Mouse (Mus musculus) mature B cell (primary cell): ENCODE measurements around the gene Pik3r4.
"Not testable (repeated sequence)": the region's sequence is repeated elsewhere in the genome, so short reads cannot be mapped to it uniquely, and the experiment has no call there.

Source experiments
- in situ Hi-C: fragments of 300-500 bp; cut with MboI; formaldehyde crosslinking; loops from 2 replicates; pipeline ENCODE4 v1.14.3; 2019

The Pik3r4 gene

GRCm38 (mm10) chr9:105642460-105643371, at the start of gene Pik3r4:
Gene Pik3r4, plus strand, starts transcription at chr9:105642978.
- in situ Hi-C loops, result loop anchor here (5.0 kb wide), 1 partner anchor 145 kb away; no protein-coding TSS in a partner anchor

- in situ Hi-C loops, result no loop called here
These were observed 43.9 kb upstream of the Pik3r4 start for GRCm38 (mm10) chr9:105598906-105599305.

GRCm38 (mm10) chr9:105611980-105612771, 30.6 kb upstream of the Pik3r4 start:
- in situ Hi-C loops, result no loop called here

GRCm38 (mm10) chr9:105612919-105613318, 29.9 kb upstream of the Pik3r4 start:
- in situ Hi-C loops, result no loop called here

- in situ Hi-C loops, result no loop called here
These were observed 26.8 kb upstream of the Pik3r4 start for GRCm38 (mm10) chr9:105615952-105616351.

- in situ Hi-C loops, result not testable (repeated sequence)
These were observed 25.5 kb upstream of the Pik3r4 start for GRCm38 (mm10) chr9:105617274-105617673.

- in situ Hi-C loops, result no loop called here
These were observed 8.8 kb upstream of the Pik3r4 start for GRCm38 (mm10) chr9:105633961-105634360.

- in situ Hi-C loops, result loop anchor here (5.0 kb wide), 1 partner anchor 144 kb away; no protein-coding TSS in a partner anchor
These were observed 1.4 kb upstream of the Pik3r4 start for GRCm38 (mm10) chr9:105641377-105641776.

- in situ Hi-C loops, result no loop called here
These were observed 13.4 kb downstream of the Pik3r4 start for GRCm38 (mm10) chr9:105656189-105656588.

- in situ Hi-C loops, result no loop called here
These were observed 15.4 kb downstream of the Pik3r4 start for GRCm38 (mm10) chr9:105658216-105658615.

GRCm38 (mm10) chr9:105659877-105660276, 17.1 kb downstream of the Pik3r4 start:
- in situ Hi-C loops, result no loop called here

- in situ Hi-C loops, result no loop called here
These were observed 22.5 kb downstream of the Pik3r4 start for GRCm38 (mm10) chr9:105665269-105665668.

- in situ Hi-C loops, result no loop called here
These were observed 28.1 kb downstream of the Pik3r4 start for GRCm38 (mm10) chr9:105670916-105671315.

GRCm38 (mm10) chr9:105672032-105672431, 29.3 kb downstream of the Pik3r4 start:
- in situ Hi-C loops, result no loop called here

GRCm38 (mm10) chr9:105675941-105676340, 33.2 kb downstream of the Pik3r4 start:
- in situ Hi-C loops, result loop anchor here (25.0 kb wide), 1 partner anchor 186 kb away; no protein-coding TSS in a partner anchor

- in situ Hi-C loops, result loop anchor here (25.0 kb wide), 1 partner anchor 181 kb away; no protein-coding TSS in a partner anchor
These were observed 38.6 kb downstream of the Pik3r4 start for GRCm38 (mm10) chr9:105681386-105681785.

- in situ Hi-C loops, result loop anchor here (25.0 kb wide), 1 partner anchor 178 kb away; no protein-coding TSS in a partner anchor
These were observed 41.9 kb downstream of the Pik3r4 start for GRCm38 (mm10) chr9:105684549-105685165.

- in situ Hi-C loops, result loop anchor here (25.0 kb wide), 1 partner anchor 173 kb away; no protein-coding TSS in a partner anchor
These were observed 46.7 kb downstream of the Pik3r4 start for GRCm38 (mm10) chr9:105689485-105689884.

- in situ Hi-C loops, result loop anchor here (25.0 kb wide), 1 partner anchor 170 kb away; no protein-coding TSS in a partner anchor
These were observed 49.7 kb downstream of the Pik3r4 start for GRCm38 (mm10) chr9:105692472-105692871.

GRCm38 (mm10) chr9:105693056-105693455, 50.3 kb downstream of the Pik3r4 start:
- in situ Hi-C loops, result loop anchor here (25.0 kb wide), 1 partner anchor 169 kb away; no protein-coding TSS in a partner anchor

GRCm38 (mm10) chr9:105693854-105694253, 51.1 kb downstream of the Pik3r4 start:
- in situ Hi-C loops, result loop anchor here (25.0 kb wide), 1 partner anchor 168 kb away; no protein-coding TSS in a partner anchor
